Mouse (Mus musculus): ENCODE results near the gene 9530068E07Rik.

DNA sequence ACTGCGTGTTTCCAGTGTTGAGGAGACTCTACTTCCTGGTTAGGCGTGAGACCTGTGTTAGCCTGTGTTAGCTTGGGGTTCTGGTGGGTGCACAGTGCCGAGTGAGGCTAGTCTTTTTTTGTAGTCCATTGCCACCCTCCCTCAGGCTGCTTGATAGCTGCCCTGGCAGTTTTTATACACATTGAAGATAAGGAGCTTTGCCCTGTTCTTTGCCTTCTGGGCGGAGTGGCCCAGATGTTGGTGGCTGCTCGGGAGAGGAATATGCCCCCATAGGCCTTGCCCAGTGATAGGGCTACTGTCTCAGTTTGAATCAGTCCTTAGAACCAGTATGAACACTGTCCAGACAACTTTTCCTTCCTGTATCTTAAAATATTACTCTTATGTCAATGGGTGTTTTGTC lies 29.9 kb upstream of the 9530068E07Rik start:
- TF ChIP-seq CTCF (IDR thresholded peaks at IDR 0.05; ENCODE audit: insufficient read depth, low read length): no peak
- TF ChIP-seq POLR2A (IDR thresholded peaks at IDR 0.05; ENCODE audit: borderline replicate concordance, extremely low read depth, low read depth, low read length): no peak

Measured in lung, adult 2 months (tissue).